Mouse (Mus musculus): ENCODE measurements around the gene Olfr809.

- TF ChIP-seq CTCF (IDR thresholded peaks at IDR 0.05; ENCODE audit: low read depth) (no peak), EP300 (optimal IDR thresholded peaks at IDR 0.05) (no peak)
These were observed 29.9 kb downstream of the Olfr809 start, which contains the start of gene Olfr811 for GRCm38 (mm10) chr10:129804296-129804695.
